Mouse (Mus musculus): ENCODE measurements at regions not wholly inside any gene's neighbourhood (a gene's known extent, or its start where the extent isn't known, plus 50 kb on each side); places are given as distances from the start of the nearest gene placed in this dataset.

- DNase-seq = no peak
- TF ChIP-seq POLR2A (IDR thresholded peaks at IDR 0.05; ENCODE audit: borderline replicate concordance, insufficient read depth, low read length) = no peak
- Histone ChIP-seq H3K27me3 (ENCODE audit: control insufficient read depth, insufficient read depth, low read length) (no peaks in the 10 kb centered on the region; the same call in 1 of the 2 replicates), H3K4me1 (ENCODE audit: control insufficient read depth, insufficient read depth, low read length) (no peaks in the 10 kb centered on the region), H3K4me3 (replicated peaks; ENCODE audit: insufficient read depth, low read depth, low read length) (no peak overlapping the region), H3K27ac (ENCODE audit: insufficient read depth, low read length) (no peak overlapping the region)
- 95% methylated on average over 9 of the region's 9 CpGs for WGBS
These were observed 168.6 kb downstream of the Nkx6-1 start for GRCm38 (mm10) chr5:101496161-101496560.

- TF ChIP-seq POLR2A (IDR thresholded peaks at IDR 0.05; ENCODE audit: borderline replicate concordance, insufficient read depth, low read length) (no peak), CTCF (IDR thresholded peaks at IDR 0.05; ENCODE audit: borderline replicate concordance, insufficient read depth, low read depth, low read length) (no peak)
- DNase-seq = no peak
- Histone ChIP-seq H3K27me3 (ENCODE audit: control insufficient read depth, insufficient read depth, low read length) (no peaks in the 10 kb centered on the region), H3K27ac (ENCODE audit: insufficient read depth, low read length) (no peak overlapping the region), H3K4me1 (ENCODE audit: control insufficient read depth, insufficient read depth, low read length) (no peaks in the 10 kb centered on the region), H3K4me3 (replicated peaks; ENCODE audit: insufficient read depth, low read depth, low read length) (no peak overlapping the region)
- 22% methylated on average over 10 of the region's 10 CpGs for WGBS
These were observed 219.0 kb downstream of the Nkx6-1 start for GRCm38 (mm10) chr5:101445792-101446191.

GRCm38 (mm10) chr5:101441782-101442181 is 223.0 kb downstream of the Nkx6-1 start:
- Histone ChIP-seq H3K4me3 (replicated peaks; ENCODE audit: insufficient read depth, low read depth, low read length) (no peak overlapping the region), H3K4me1 (ENCODE audit: control insufficient read depth, insufficient read depth, low read length) (no peaks in the 10 kb centered on the region), H3K27ac (ENCODE audit: insufficient read depth, low read length) (no peak overlapping the region), H3K27me3 (ENCODE audit: control insufficient read depth, insufficient read depth, low read length) (no peaks in the 10 kb centered on the region)
- 44% methylated on average over 1 of the region's 1 CpGs for WGBS
- DNase-seq = no peak
- TF ChIP-seq CTCF (IDR thresholded peaks at IDR 0.05; ENCODE audit: borderline replicate concordance, insufficient read depth, low read depth, low read length) (no peak), POLR2A (IDR thresholded peaks at IDR 0.05; ENCODE audit: borderline replicate concordance, insufficient read depth, low read length) (no peak)

GRCm38 (mm10) chr5:101437666-101438299 is 227.0 kb downstream of the Nkx6-1 start:
- no peak overlapping the region for H3K27ac ChIP-seq (ENCODE audit: insufficient read depth, low read length)
- H3K27me3 ChIP-seq (ENCODE audit: control insufficient read depth, insufficient read depth, low read length) = no peaks in the 10 kb centered on the region
- TF ChIP-seq POLR2A (IDR thresholded peaks at IDR 0.05; ENCODE audit: borderline replicate concordance, insufficient read depth, low read length) (no peak), CTCF (IDR thresholded peaks at IDR 0.05; ENCODE audit: borderline replicate concordance, insufficient read depth, low read depth, low read length) (no peak)
- H3K4me3 ChIP-seq (replicated peaks; ENCODE audit: insufficient read depth, low read depth, low read length) = no peak overlapping the region
- 81% methylated on average over 14 of the region's 14 CpGs for WGBS
- no peaks in the 10 kb centered on the region for H3K4me1 ChIP-seq (ENCODE audit: control insufficient read depth, insufficient read depth, low read length)
- no peak for DNase-seq

- H3K4me3 ChIP-seq (replicated peaks; ENCODE audit: insufficient read depth, low read depth, low read length) = no peak overlapping the region
- peak in 1 of 2 experiments; percentile 0 for DNase-seq
- WGBS = 10% methylated on average over 13 of the region's 13 CpGs
- H3K27ac ChIP-seq (ENCODE audit: insufficient read depth, low read length) = no peak overlapping the region
- H3K27me3 ChIP-seq (ENCODE audit: control insufficient read depth, insufficient read depth, low read length) = no peaks in the 10 kb centered on the region; the same call in 1 of the 2 replicates
- TF ChIP-seq CTCF (IDR thresholded peaks at IDR 0.05; ENCODE audit: borderline replicate concordance, insufficient read depth, low read depth, low read length) = no peak
- TF ChIP-seq POLR2A (IDR thresholded peaks at IDR 0.05; ENCODE audit: borderline replicate concordance, insufficient read depth, low read length) = no peak
- peaks cover 4% of the 10 kb centered on the region; the same call in 1 of the 2 replicates for H3K4me1 ChIP-seq (ENCODE audit: control insufficient read depth, insufficient read depth, low read length)
These were observed 238.6 kb downstream of the Nkx6-1 start for GRCm38 (mm10) chr5:101426067-101426771.

GRCm38 (mm10) chr5:101384316-101384715 is 280.5 kb downstream of the Nkx6-1 start:
- H3K4me3 ChIP-seq (replicated peaks; ENCODE audit: insufficient read depth, low read depth, low read length) = no peak overlapping the region
- peaks cover 3% of the 10 kb centered on the region; the same call in 1 of the 2 replicates for H3K4me1 ChIP-seq (ENCODE audit: control insufficient read depth, insufficient read depth, low read length)
- TF ChIP-seq POLR2A (IDR thresholded peaks at IDR 0.05; ENCODE audit: borderline replicate concordance, insufficient read depth, low read length) (no peak), CTCF (IDR thresholded peaks at IDR 0.05; ENCODE audit: borderline replicate concordance, insufficient read depth, low read depth, low read length) (no peak)
- DNase-seq = peak; percentile 17 to 45
- H3K27me3 ChIP-seq (ENCODE audit: control insufficient read depth, insufficient read depth, low read length) = no peaks in the 10 kb centered on the region; the same call in 1 of the 2 replicates
- no peak overlapping the region for H3K27ac ChIP-seq (ENCODE audit: insufficient read depth, low read length)
- 19% methylated on average over 5 of the region's 5 CpGs for WGBS

- H3K4me1 ChIP-seq (ENCODE audit: control insufficient read depth, insufficient read depth, low read length) = peaks cover 3% of the 10 kb centered on the region; the same call in 1 of the 2 replicates
- TF ChIP-seq POLR2A (IDR thresholded peaks at IDR 0.05; ENCODE audit: borderline replicate concordance, insufficient read depth, low read length) = no peak
- TF ChIP-seq CTCF (IDR thresholded peaks at IDR 0.05; ENCODE audit: borderline replicate concordance, insufficient read depth, low read depth, low read length) = no peak
- no peak for DNase-seq
- 66% methylated on average over 8 of the region's 8 CpGs for WGBS
- H3K4me3 ChIP-seq (replicated peaks; ENCODE audit: insufficient read depth, low read depth, low read length) = no peak overlapping the region
- no peak overlapping the region for H3K27ac ChIP-seq (ENCODE audit: insufficient read depth, low read length)
- H3K27me3 ChIP-seq (ENCODE audit: control insufficient read depth, insufficient read depth, low read length) = no peaks in the 10 kb centered on the region; the same call in 1 of the 2 replicates
These were observed 283.4 kb downstream of the Nkx6-1 start for GRCm38 (mm10) chr5:101381361-101381760.

GRCm38 (mm10) chr5:101376657-101377056 is 288.1 kb downstream of the Nkx6-1 start:
- TF ChIP-seq POLR2A (IDR thresholded peaks at IDR 0.05; ENCODE audit: borderline replicate concordance, insufficient read depth, low read length) = no peak
- no peak for TF ChIP-seq CTCF (IDR thresholded peaks at IDR 0.05; ENCODE audit: borderline replicate concordance, insufficient read depth, low read depth, low read length)
- 84% methylated on average over 6 of the region's 6 CpGs for WGBS
- H3K4me1 ChIP-seq (ENCODE audit: control insufficient read depth, insufficient read depth, low read length) = no peaks in the 10 kb centered on the region
- no peak overlapping the region for H3K27ac ChIP-seq (ENCODE audit: insufficient read depth, low read length)
- no peak overlapping the region for H3K4me3 ChIP-seq (replicated peaks; ENCODE audit: insufficient read depth, low read depth, low read length)
- H3K27me3 ChIP-seq (ENCODE audit: control insufficient read depth, insufficient read depth, low read length) = no peaks in the 10 kb centered on the region; the same call in 1 of the 2 replicates
- DNase-seq = no peak

Measured in cerebellum, adult 2 months (tissue).